Mouse (Mus musculus) heart, postnatal 0 days (tissue): ENCODE results near the gene Fbln5. TPM values are rescaled to one million over a fixed set of nuclear protein-coding genes. Genes with fewer than 3 reads are reported as not detected.

Experiments
- ATAC-seq: fragments of 200-750 bp; cut with Nextera tagmentation; 2 replicates; pipeline ENCODE4 v1.8.0; 2017; ENCODE audit warnings: low read depth, moderate number of reproducible peaks, moderate library complexity; ENCODE audit not compliant: insufficient read depth
- DNase-seq: peaks from one replicate; pipeline ENCODE4 v3.0.0-alpha.2; 2016; ENCODE audit warnings: low spot score
- H3K27ac ChIP-seq: fragments of 300-500 bp; sonication (generic); 2 replicates; pipeline ENCODE4 v1.5.1; 2014; ENCODE audit warnings: low read depth, mild to moderate bottlenecking
- H3K27me3 ChIP-seq: fragments of 300-500 bp; sonication (generic); 2 replicates; pipeline ENCODE4 v1.6.1; 2014; ENCODE audit warnings: low read length, mixed read lengths; ENCODE audit not compliant: control insufficient read depth, insufficient read depth
- H3K36me3 ChIP-seq: fragments of 300-500 bp; sonication (generic); replicated peaks from 2 replicates; pipeline ENCODE4 v1.6.1; 2014; ENCODE audit warnings: low read length, mixed read lengths; ENCODE audit not compliant: control insufficient read depth, insufficient read depth
- H3K4me1 ChIP-seq: fragments of 300-500 bp; sonication (generic); 2 replicates; pipeline ENCODE4 v1.6.1; 2014; ENCODE audit warnings: antibody characterized with exemption; ENCODE audit not compliant: control insufficient read depth, insufficient read depth
- H3K4me2 ChIP-seq: fragments of 300-500 bp; sonication (generic); 2 replicates; pipeline ENCODE4 v1.6.1; 2014; ENCODE audit warnings: low read depth, mild to moderate bottlenecking, low read length, moderate library complexity
- H3K4me3 ChIP-seq: fragments of 300-500 bp; sonication (generic); 2 replicates; pipeline ENCODE4 v1.5.1; 2014; ENCODE audit warnings: low read depth, low read length
- H3K9ac ChIP-seq: fragments of 300-500 bp; sonication (generic); replicated peaks from 2 replicates; pipeline ENCODE4 v1.6.1; 2014; ENCODE audit warnings: low read depth, low read length, mixed read lengths
- H3K9me3 ChIP-seq: fragments of 300-500 bp; sonication (generic); replicated peaks from 2 replicates; pipeline ENCODE4 v1.6.1; 2016; ENCODE audit warnings: low read length; ENCODE audit not compliant: control insufficient read depth
- CTCF ChIP-seq: IDR thresholded peaks from 2 replicates; pipeline ENCODE4 v1.5.1; 2016; ENCODE audit warnings: antibody characterized with exemption, control low read depth, low read depth
- EP300 ChIP-seq: IDR thresholded peaks from 2 replicates; pipeline ENCODE4 v1.6.1; 2016; ENCODE audit warnings: antibody characterized with exemption, low read depth
- WGBS: fragments of 180-500 bp; shearing (Covaris S2); extraction: QIAGEN DNeasy Blood & Tissue Kit; methylation state at CpG from one replicate; pipeline ENCODE4 v1.1.7; 2014; 5-methylcytosine and 5-hydroxymethylcytosine counted together
- polyA plus RNA-seq: library from polyadenylated mRNA; unstranded; fragments of >200 nt; fragmentation: Nextera tagmentation; extraction: Ambion mirVana; gene quantifications from 2 replicates; pipeline ENCODE4 v1.2.1, GENCODE M21; 2015
- total RNA-seq: library from RNA; depleted of rRNA; stranded (reverse); fragments of >200 nt; gene quantifications from 2 replicates; pipeline ENCODE4 v1.2.3, GENCODE M21; 2014; ENCODE audit warnings: low replicate concordance

The Fbln5 gene
- total and polyA plus RNA-seq, 2 experiments from 2014 or later: 38.4 to 56.0 TPM

DNA sequence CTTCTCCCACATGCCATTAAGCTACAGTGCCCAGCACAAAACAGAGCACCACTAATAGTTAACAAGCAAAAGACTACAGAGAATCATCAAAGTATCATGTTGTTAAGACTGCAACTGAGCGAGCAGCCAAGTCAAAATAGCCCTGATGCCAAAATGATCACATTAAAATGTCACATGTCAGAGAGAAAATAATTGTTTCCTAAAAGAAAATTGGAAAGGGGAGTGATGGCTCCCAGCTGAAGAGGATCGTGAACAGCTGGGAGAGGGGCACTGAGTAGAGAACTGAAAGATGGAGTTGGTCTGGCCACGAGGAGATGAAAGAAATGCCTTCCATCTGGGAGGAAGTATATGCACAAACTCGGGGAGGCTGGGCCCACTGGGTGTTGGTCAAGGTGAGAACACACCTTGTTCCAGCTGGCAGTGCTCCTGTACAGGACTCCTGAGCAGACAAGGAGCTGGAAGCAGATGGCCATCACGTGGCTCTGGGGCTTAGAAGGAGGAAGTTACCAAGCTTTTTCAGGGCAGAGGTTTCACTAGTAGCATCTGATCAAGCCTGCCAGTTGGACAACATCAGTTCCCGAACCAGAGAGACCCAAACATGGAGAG is 59.3 kb downstream of the Fbln5 start:
- H3K27ac ChIP-seq: no peak overlapping the region
- WGBS: 57% methylated on average over 6 of the region's 6 CpGs

DNA sequence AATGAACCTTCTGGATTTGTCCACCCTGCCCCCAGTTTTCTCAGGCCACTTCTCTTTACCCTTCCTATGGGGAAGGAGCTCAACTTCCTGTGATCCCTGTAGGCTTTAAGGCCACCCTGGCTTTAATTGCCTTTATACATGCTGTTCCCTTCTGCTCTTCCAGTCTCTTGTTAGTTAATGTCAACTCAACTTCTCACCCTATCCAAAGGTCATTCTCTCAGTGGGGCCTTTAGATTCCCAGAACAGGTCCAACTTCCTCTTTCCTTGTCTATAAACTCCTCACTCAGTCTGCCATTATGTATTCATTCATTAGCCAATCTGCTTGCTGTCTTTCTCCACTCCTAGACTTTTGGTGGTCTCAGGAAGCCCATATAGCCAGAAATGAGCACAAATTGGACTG is 60.2 kb downstream of the Fbln5 start:
- TF ChIP-seq CTCF: no peak
- TF ChIP-seq EP300: no peak
- no peak for ATAC-seq
- H3K27ac ChIP-seq: no peak overlapping the region

More for the DNA sequence above, 59.3 kb downstream of the Fbln5 start:
- Histone ChIP-seq H3K9me3 (no peaks in the 10 kb centered on the region), H3K4me3 (no peak overlapping the region), H3K27me3 (no peaks in the 10 kb centered on the region), H3K4me1 (no peaks in the 10 kb centered on the region), H3K4me2 (no peak overlapping the region), H3K9ac (no peak overlapping the region), H3K36me3 (no peaks in the 10 kb centered on the region)
- no peak for DNase-seq
- ATAC-seq: no peak
- TF ChIP-seq EP300: no peak
- TF ChIP-seq CTCF: no peak

DNA sequence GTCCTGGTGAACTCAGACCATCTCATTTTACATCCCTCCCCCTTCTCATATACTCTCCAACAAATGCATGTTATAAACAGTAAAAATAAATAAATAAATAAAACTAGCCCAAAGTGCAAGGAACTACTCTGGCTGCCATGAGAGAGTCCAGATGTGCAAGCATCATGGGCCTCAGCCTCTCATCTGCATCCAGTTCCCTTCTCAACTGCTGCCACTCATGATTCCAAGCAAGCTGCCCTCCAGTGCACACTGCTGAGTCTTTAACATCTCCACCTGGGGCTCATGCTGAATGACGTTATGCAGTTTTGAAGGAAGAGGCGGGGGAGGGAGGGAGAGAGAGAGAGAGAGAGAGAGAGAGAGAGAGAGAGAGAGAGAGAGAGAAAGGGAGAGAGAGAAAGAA is 76.5 kb downstream of the Fbln5 start:
- DNase-seq: no peak
- Histone ChIP-seq H3K4me2 (no peak overlapping the region), H3K27me3 (no peaks in the 10 kb centered on the region), H3K4me3 (no peak overlapping the region), H3K4me1 (no peaks in the 10 kb centered on the region), H3K27ac (no peak overlapping the region), H3K36me3 (no peaks in the 10 kb centered on the region), H3K9me3 (no peaks in the 10 kb centered on the region), H3K9ac (no peak overlapping the region)
- ATAC-seq: no peak
- TF ChIP-seq CTCF (no peak), EP300 (no peak)
- 59% methylated on average over 2 of the region's 2 CpGs for WGBS

More for the DNA sequence above, 60.2 kb downstream of the Fbln5 start:
- Histone ChIP-seq H3K27me3 (no peaks in the 10 kb centered on the region), H3K4me2 (no peak overlapping the region), H3K36me3 (no peaks in the 10 kb centered on the region), H3K4me3 (no peak overlapping the region), H3K9me3 (no peaks in the 10 kb centered on the region), H3K4me1 (no peaks in the 10 kb centered on the region), H3K9ac (no peak overlapping the region)
- no peak for DNase-seq

DNA sequence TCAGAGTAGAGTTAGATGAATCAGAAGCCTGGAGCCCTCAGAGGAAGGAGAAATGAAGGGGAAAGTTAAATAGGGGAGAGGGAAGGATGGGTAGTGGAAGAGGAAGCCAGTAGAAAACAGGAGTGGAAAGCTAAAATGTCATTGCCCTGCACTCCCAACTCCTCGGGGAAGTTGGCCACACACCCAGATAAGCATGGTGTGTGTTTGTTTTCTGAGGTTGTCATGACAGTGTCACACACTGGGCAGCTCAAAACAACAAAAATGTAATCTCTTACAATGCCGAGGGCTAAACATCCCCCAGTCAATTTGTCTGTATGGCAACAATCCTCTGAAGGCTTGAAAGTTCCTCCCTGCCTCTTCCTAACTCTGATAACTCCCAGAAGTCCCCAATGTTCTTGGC is 78.4 kb downstream of the Fbln5 start:
- Histone ChIP-seq H3K4me2 (no peak overlapping the region), H3K27ac (no peak overlapping the region), H3K9ac (no peak overlapping the region), H3K4me1 (no peaks in the 10 kb centered on the region), H3K27me3 (no peaks in the 10 kb centered on the region), H3K9me3 (no peaks in the 10 kb centered on the region), H3K36me3 (no peaks in the 10 kb centered on the region), H3K4me3 (no peak overlapping the region)
- WGBS: 12% methylated on average over 2 of the region's 2 CpGs
- ATAC-seq (no peak), DNase-seq (no peak)
- TF ChIP-seq CTCF: no peak

DNA sequence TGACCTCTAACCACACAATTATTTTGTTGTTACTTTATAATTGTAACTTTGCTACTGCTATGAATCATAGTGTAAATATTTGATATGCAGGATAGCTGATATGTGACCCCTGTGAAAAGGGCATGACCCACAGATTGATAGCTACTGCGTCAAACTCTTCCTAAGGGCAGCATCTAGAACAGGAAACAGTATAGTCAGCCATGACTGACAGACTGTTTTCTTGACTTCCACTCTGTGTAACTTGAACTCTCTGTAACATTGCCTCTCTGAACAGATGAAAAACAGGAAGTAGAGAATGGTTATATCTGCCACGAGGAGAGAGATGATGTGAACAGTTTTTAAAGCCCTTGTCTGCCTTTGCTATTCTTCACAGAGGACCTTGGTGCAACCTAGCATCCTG is 78.8 kb downstream of the Fbln5 start:
- Histone ChIP-seq H3K4me3 (no peak overlapping the region), H3K4me1 (no peaks in the 10 kb centered on the region), H3K27ac (no peak overlapping the region), H3K9me3 (no peaks in the 10 kb centered on the region), H3K4me2 (no peak overlapping the region), H3K9ac (no peak overlapping the region), H3K27me3 (no peaks in the 10 kb centered on the region), H3K36me3 (no peaks in the 10 kb centered on the region)
- ATAC-seq: no peak
- DNase-seq: no peak
- 33% methylated on average over 2 of the region's 2 CpGs for WGBS
- no peak for TF ChIP-seq CTCF
- TF ChIP-seq EP300: no peak

DNA sequence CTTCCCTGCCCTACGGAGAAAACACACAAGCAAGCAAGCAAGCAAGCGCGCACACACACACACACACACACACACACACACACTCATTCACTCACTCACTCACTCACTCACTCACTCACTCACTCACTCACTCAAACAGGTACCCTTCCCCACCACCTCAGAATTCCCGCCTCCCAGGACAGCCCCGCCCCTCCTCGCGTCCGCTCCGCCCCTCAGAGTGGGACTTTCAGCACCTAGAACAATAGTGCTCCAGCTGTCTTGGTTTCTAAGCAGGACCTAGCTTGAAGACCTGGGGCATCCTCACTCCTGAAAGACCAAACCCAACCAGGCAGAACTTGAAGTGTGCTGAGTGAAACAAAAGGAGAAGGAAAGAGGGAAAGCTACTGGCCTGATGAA is 100.1 kb downstream of the Fbln5 start:
- TF ChIP-seq EP300: no peak
- no peak for TF ChIP-seq CTCF
- H3K27ac ChIP-seq: no peak overlapping the region
- 0 out of 2 replicates have a peak, but pooled peaks cover 8% of the 10 kb centered on the region for H3K4me1 ChIP-seq
- ATAC-seq (no peak), DNase-seq (no peak)
- H3K36me3 ChIP-seq: no peaks in the 10 kb centered on the region
- H3K27me3 ChIP-seq: peaks cover 24% of the 10 kb centered on the region
- WGBS: 2% methylated on average over 9 of the region's 9 CpGs
- no peaks in the 10 kb centered on the region for H3K9me3 ChIP-seq
- H3K4me3 ChIP-seq: peak overlapping the region; percentile 68
- no peak overlapping the region for H3K9ac ChIP-seq
- peak overlapping the region; percentile 99 for H3K4me2 ChIP-seq
